Comparison of ENCODE assay signal across 10 mouse cellular contexts in genomic region chr1:177447541-177448111, GRCm38 (mm10). TPM values are rescaled to one million over a fixed set of nuclear protein-coding genes. Genes with fewer than 3 reads are reported as not detected.
DNase-seq lines count a peak whose midpoint lies in the region; ATAC-seq lines count a peak whose summit lies in the region.
"Had no signal": no experiment of that assay in that cellular context is flagged by ENCODE, and none has a peak within 500 bp of the region (broad histone marks: within the 10 kb centered on the region; RNA-seq: fewer than 3 reads in every experiment).

No protein-coding gene starts in this region.

- H3K4me2 ChIP-seq in forebrain, embryonic 15.5 days (replicated peaks) = peak overlapping the region; percentile 51
- H3K4me2 ChIP-seq in midbrain, embryonic 12.5 days (replicated peaks) = peak overlapping the region; percentile 70
- H3K4me2 ChIP-seq: lung, embryonic 15.5 days had no signal

- no peaks in the 10 kb centered on the region for H3K9me3 ChIP-seq in forebrain, embryonic 15.5 days
- H3K9me3 ChIP-seq in midbrain, embryonic 12.5 days = no peaks in the 10 kb centered on the region
- H3K9me3 ChIP-seq: lung, embryonic 15.5 days had no signal

- H3K27me3 ChIP-seq in forebrain, embryonic 15.5 days = no peaks in the 10 kb centered on the region
- H3K27me3 ChIP-seq in midbrain, embryonic 12.5 days = no peaks in the 10 kb centered on the region
- H3K27me3 ChIP-seq: lung, embryonic 15.5 days had no signal

- H3K4me3 ChIP-seq in forebrain, embryonic 15.5 days = peak overlapping the region; percentile 71
- H3K4me3 ChIP-seq in midbrain, embryonic 12.5 days = peak overlapping the region; percentile 91
- H3K4me3 ChIP-seq: heart, adult 2 months; lung, embryonic 15.5 days had no signal

- peak overlapping the region; percentile 76 for H3K9ac ChIP-seq in forebrain, embryonic 15.5 days (replicated peaks)
- peak overlapping the region; percentile 62 for H3K9ac ChIP-seq in midbrain, embryonic 12.5 days (replicated peaks)
- H3K9ac ChIP-seq: lung, embryonic 15.5 days had no signal

- H3K4me1 ChIP-seq in forebrain, embryonic 15.5 days = peaks cover 54% of the 10 kb centered on the region
- peaks cover 66% of the 10 kb centered on the region for H3K4me1 ChIP-seq in midbrain, embryonic 12.5 days

- peak overlapping the region; percentile 99 for H3K27ac ChIP-seq in forebrain, embryonic 15.5 days (replicated peaks)
- peak overlapping the region; percentile 84 for H3K27ac ChIP-seq in midbrain, embryonic 12.5 days (replicated peaks)
- H3K27ac ChIP-seq: heart, adult 2 months; lung, embryonic 15.5 days had no signal

- H3K36me3 ChIP-seq in forebrain, embryonic 15.5 days = peaks cover 14% of the 10 kb centered on the region
- peaks cover 13% of the 10 kb centered on the region for H3K36me3 ChIP-seq in midbrain, embryonic 12.5 days

- peak; percentile 12 for ATAC-seq in forebrain, embryonic 15.5 days (replicated peaks)
- no peak for ATAC-seq in midbrain, embryonic 12.5 days (ENCODE audit: low FRiP score, low read depth)
- no peak for ATAC-seq in granulocyte monocyte progenitor cell, adult 5-6 weeks (replicated peaks; ENCODE audit: poor library complexity, severe bottlenecking)

- peak; percentile 16 for DNase-seq in ZHBTc4 (ENCODE audit: low read depth, low spot score)
- DNase-seq in cerebellum, postnatal 14 days = peak; percentile 71 to 74
- no peak for DNase-seq in Muller cell, postnatal 12 days (ENCODE audit: inconsistent ontology term)
- DNase-seq in layer of hippocampus, adult 11-12 months (ENCODE audit: low spot score) = no peak
- DNase-seq in right cerebral cortex, postnatal 36 days (ENCODE audit: low spot score in 2 of 2) = no peak
- DNase-seq: heart, adult 2 months had no signal

- 21% methylated on average over 12 of the region's 12 CpGs for whole genome bisulfite sequencing in forebrain, embryonic 15.5 days
- 32% methylated on average over 12 of the region's 12 CpGs for WGBS in midbrain, embryonic 12.5 days

RNA-seq across cellular contexts. Expression of gene Zbtb18, which starts 5.5 kb away (rescaled TPM):
- polyA plus RNA-seq in forebrain, embryonic 15.5 days (2015; fragmentation: Nextera tagmentation; extraction: Ambion mirVana) = 136 and 150 TPM in 2 replicates
- polyA plus RNA-seq in midbrain, embryonic 12.5 days (2016; fragmentation: Nextera tagmentation; extraction: Ambion mirVana) = 11.7 and 11.9 TPM in 2 replicates
- total RNA-seq in granulocyte monocyte progenitor cell, adult 5-6 weeks (2014; fragmentation: Nextera tagmentation) = 62.5 and 64.3 TPM in 2 replicates
- 58.4 and 82.5 TPM in 2 replicates for total RNA-seq in granulocyte monocyte progenitor cell, adult 5-6 weeks (2017)

Comparison
In these comparisons a context has a peak if more than half of its experiments do, and no peak if none do; other contexts are left out.
1. DNase-seq: peak in ZHBTc4 (single experiment) and cerebellum, postnatal 14 days (2 of 2); none in Muller cell, postnatal 12 days (single experiment), layer of hippocampus, adult 11-12 months (single experiment) and right cerebral cortex, postnatal 36 days (0 of 2).
2. RNA of gene Zbtb18, which starts 5.5 kb away (polyA plus RNA-seq): 136 to 150 TPM in forebrain, embryonic 15.5 days; 11.7 to 11.9 TPM in midbrain, embryonic 12.5 days; every median in the first group is over 10 times any median in the second.